Mouse (Mus musculus) forebrain, postnatal 0 days (tissue): ENCODE data around the gene Olfr727. TPM values are rescaled to one million over a fixed set of nuclear protein-coding genes. Genes with fewer than 3 reads are reported as not detected.

ENCODE experiments used
- ATAC-seq: fragments of 200-750 bp; cut with Nextera tagmentation; 2 replicates; pipeline ENCODE4 v1.8.0; 2017; ENCODE audit warnings: mild to moderate bottlenecking, moderate library complexity
- DNase-seq: peaks from one replicate; pipeline ENCODE4 v3.0.0-alpha.2; 2015
- H3K27ac ChIP-seq: fragments of 300-500 bp; sonication (generic); 2 replicates; pipeline ENCODE4 v1.5.1; 2014; ENCODE audit warnings: low read depth, mild to moderate bottlenecking, antibody characterized with exemption, low read length, moderate library complexity, mixed read lengths
- H3K27me3 ChIP-seq: fragments of 300-500 bp; sonication (generic); 2 replicates; pipeline ENCODE4 v1.6.1; 2014; ENCODE audit warnings: mild to moderate bottlenecking, low read length, mixed read lengths; ENCODE audit not compliant: insufficient read depth
- H3K36me3 ChIP-seq: fragments of 300-500 bp; sonication (generic); 2 replicates; pipeline ENCODE4 v1.6.1; 2014; ENCODE audit warnings: mild to moderate bottlenecking, moderate library complexity; ENCODE audit not compliant: insufficient read depth
- H3K4me1 ChIP-seq: fragments of 300-500 bp; sonication (generic); 2 replicates; pipeline ENCODE4 v1.6.1; 2014; ENCODE audit warnings: antibody characterized with exemption; ENCODE audit not compliant: insufficient read depth
- H3K4me2 ChIP-seq: fragments of 300-500 bp; sonication (generic); 2 replicates; pipeline ENCODE4 v1.6.1; 2014; ENCODE audit warnings: low read depth, mild to moderate bottlenecking, moderate library complexity
- H3K4me3 ChIP-seq: fragments of 300-500 bp; sonication (generic); 2 replicates; pipeline ENCODE4 v1.5.1; 2014; ENCODE audit warnings: low read depth, low read length, mixed read lengths
- H3K9ac ChIP-seq: fragments of 300-500 bp; sonication (generic); 2 replicates; pipeline ENCODE4 v1.6.1; 2014; ENCODE audit warnings: mild to moderate bottlenecking
- H3K9me3 ChIP-seq: fragments of 300-500 bp; sonication (generic); 2 replicates; pipeline ENCODE4 v1.6.1; 2016; ENCODE audit warnings: low read length
- CTCF ChIP-seq: sonication (generic); IDR thresholded peaks from 2 replicates; pipeline ENCODE4 v1.5.1; 2016; ENCODE audit warnings: antibody characterized with exemption, control low read depth, low read depth
- WGBS: fragments of 180-500 bp; shearing (Covaris S2); extraction: QIAGEN DNeasy Blood & Tissue Kit; methylation state at CpG from one replicate; pipeline ENCODE4 v1.1.7; 2014; 5-methylcytosine and 5-hydroxymethylcytosine counted together
- polyA plus RNA-seq: library from polyadenylated mRNA; unstranded; fragments of >200 nt; fragmentation: Nextera tagmentation; extraction: Ambion mirVana; gene quantifications from 2 replicates; pipeline ENCODE4 v1.2.1, GENCODE M21; 2015
- total RNA-seq: library from RNA; depleted of rRNA; stranded (reverse); fragments of >200 nt; gene quantifications from 2 replicates; pipeline ENCODE4 v1.2.3, GENCODE M21; 2014; rRNA removed

Olfr727 gene
- 0.38 TPM in 1 of 2 replicates, not detected in the other for total RNA-seq
- not detected in 2 replicates for polyA plus RNA-seq

- TF ChIP-seq CTCF, result no peak
- Histone ChIP-seq H3K4me3 (no peak within 1 kb of the TSS), H3K27ac (no peak within 1 kb of the TSS), H3K9ac (no peak within 1 kb of the TSS), H3K36me3 (no peaks in the 10 kb centered on the region), H3K4me1 (no peaks in the 10 kb centered on the region), H3K9me3 (no peaks in the 10 kb centered on the region), H3K4me2 (no peak within 1 kb of the TSS), H3K27me3 (no peaks in the 10 kb centered on the region)
- WGBS, result 88% methylated on average over 1 of the region's 1 CpGs
- DNase-seq, result no peak
- no peak for ATAC-seq
Measured at GRCm38 (mm10) chr14:50122886-50123285, at the start of gene Olfr727. Gene Olfr727 (plus strand): TSS chr14:50123186.

- Histone ChIP-seq H3K36me3 (no peaks in the 10 kb centered on the region), H3K4me2 (no peak within 1 kb of the TSS), H3K27ac (no peak within 1 kb of the TSS), H3K27me3 (no peaks in the 10 kb centered on the region), H3K9me3 (no peaks in the 10 kb centered on the region), H3K9ac (no peak within 1 kb of the TSS), H3K4me3 (no peak within 1 kb of the TSS), H3K4me1 (no peaks in the 10 kb centered on the region)
- WGBS, result 69% methylated on average over 1 of the region's 1 CpGs
- no peak for DNase-seq
- TF ChIP-seq CTCF, result no peak
- no peak for ATAC-seq
Measured at GRCm38 (mm10) chr14:50090853-50091252, 32.1 kb upstream of the Olfr727 start, which contains the start of gene Olfr726. Gene Olfr726 (minus strand): TSS chr14:50090953.

GRCm38 (mm10) chr14:50142580-50142979 is 19.6 kb downstream of the Olfr727 start, which contains the start of gene Olfr728:
Gene Olfr728 (minus strand): TSS chr14:50142680.
- Histone ChIP-seq H3K4me3 (no peak within 1 kb of the TSS), H3K9ac (no peak within 1 kb of the TSS), H3K36me3 (no peaks in the 10 kb centered on the region), H3K9me3 (no peaks in the 10 kb centered on the region), H3K4me2 (no peak within 1 kb of the TSS), H3K4me1 (no peaks in the 10 kb centered on the region), H3K27me3 (no peaks in the 10 kb centered on the region), H3K27ac (no peak within 1 kb of the TSS)
- TF ChIP-seq CTCF, result no peak
- 89% methylated on average over 5 of the region's 5 CpGs for WGBS
- DNase-seq (no peak), ATAC-seq (no peak)

GRCm38 (mm10) chr14:50152810-50153209 is 29.8 kb downstream of the Olfr727 start, which contains the start of gene Olfr729:
Gene Olfr729 (minus strand): TSS chr14:50152910.
- Histone ChIP-seq H3K4me2 (no peak within 1 kb of the TSS), H3K36me3 (no peaks in the 10 kb centered on the region), H3K9me3 (no peaks in the 10 kb centered on the region), H3K27ac (no peak within 1 kb of the TSS), H3K9ac (no peak within 1 kb of the TSS), H3K4me1 (no peaks in the 10 kb centered on the region), H3K27me3 (no peaks in the 10 kb centered on the region), H3K4me3 (no peak within 1 kb of the TSS)
- no peak for ATAC-seq
- no peak for TF ChIP-seq CTCF
- no peak for DNase-seq

Other genes starting within 250 kb of the Olfr727 start
- not detected in 2 replicates for gene Olfr722, start 221.2 kb upstream of the Olfr727 start, total RNA-seq
- not detected in 2 replicates for gene Olfr722, start 221.2 kb upstream of the Olfr727 start, polyA plus RNA-seq
- gene Olfr723, start 191.4 kb upstream of the Olfr727 start, total RNA-seq, result not detected in 2 replicates
- not detected in 2 replicates for gene Olfr723, start 191.4 kb upstream of the Olfr727 start, polyA plus RNA-seq
- gene Olfr724, start 159.9 kb upstream of the Olfr727 start, total RNA-seq, result not detected in 2 replicates
- gene Olfr724, start 159.9 kb upstream of the Olfr727 start, polyA plus RNA-seq, result not detected in 2 replicates
- gene Olfr725, start 82.8 kb upstream of the Olfr727 start, total RNA-seq, result not detected in 2 replicates
- not detected in 2 replicates for gene Olfr725, start 82.8 kb upstream of the Olfr727 start, polyA plus RNA-seq
- gene Olfr726, start 32.2 kb upstream of the Olfr727 start, total RNA-seq, result not detected in 2 replicates
- gene Olfr726, start 32.2 kb upstream of the Olfr727 start, polyA plus RNA-seq, result not detected in 2 replicates
- gene Olfr728, start 19.5 kb downstream of the Olfr727 start, total RNA-seq, result not detected in 2 replicates
- gene Olfr728, start 19.5 kb downstream of the Olfr727 start, polyA plus RNA-seq, result not detected in 2 replicates
- not detected in 2 replicates for gene Olfr729, start 29.7 kb downstream of the Olfr727 start, total RNA-seq
- gene Olfr729, start 29.7 kb downstream of the Olfr727 start, polyA plus RNA-seq, result not detected in 2 replicates
- gene Olfr730, start 65.0 kb downstream of the Olfr727 start, total RNA-seq, result not detected in 2 replicates
- not detected in 2 replicates for gene Olfr730, start 65.0 kb downstream of the Olfr727 start, polyA plus RNA-seq
- gene Olfr731, start 118.7 kb downstream of the Olfr727 start, total RNA-seq, result not detected in 2 replicates
- gene Olfr731, start 118.7 kb downstream of the Olfr727 start, polyA plus RNA-seq, result not detected in 2 replicates
- gene Olfr732, start 161.0 kb downstream of the Olfr727 start, total RNA-seq, result not detected in 2 replicates
- gene Olfr732, start 161.0 kb downstream of the Olfr727 start, polyA plus RNA-seq, result not detected in 2 replicates
- gene Olfr733, start 178.3 kb downstream of the Olfr727 start, total RNA-seq, result not detected in 2 replicates
- not detected in 2 replicates for gene Olfr733, start 178.3 kb downstream of the Olfr727 start, polyA plus RNA-seq
- not detected in 2 replicates for gene Olfr734, start 203.6 kb downstream of the Olfr727 start, total RNA-seq
- gene Olfr734, start 203.6 kb downstream of the Olfr727 start, polyA plus RNA-seq, result not detected in 2 replicates
- not detected in 2 replicates for gene Olfr735, start 225.7 kb downstream of the Olfr727 start, total RNA-seq
- not detected in 2 replicates for gene Olfr735, start 225.7 kb downstream of the Olfr727 start, polyA plus RNA-seq
- not detected in 2 replicates for gene Tlr11, start 234.7 kb downstream of the Olfr727 start, total RNA-seq
- not detected in 2 replicates for gene Tlr11, start 234.7 kb downstream of the Olfr727 start, polyA plus RNA-seq